Mouse (Mus musculus) brain, embryonic 18.5 days (tissue): ENCODE measurements around the gene Dennd4c.

Experiments
- DNase-seq: peaks from one replicate; pipeline ENCODE4 v3.0.0-alpha.2; 2012; ENCODE audit warnings: low read depth, low spot score

Gene Dennd4c

GRCm38 (mm10) chr4:86748336-86749291 is at the start of gene Dennd4c:
Gene Dennd4c, plus strand, starts transcription at chr4:86748555.
- peak; percentile 58 for DNase-seq

GRCm38 (mm10) chr4:86699161-86699865 is 49.0 kb upstream of the Dennd4c start:
- DNase-seq, result no peak

- no peak for DNase-seq
Measured at GRCm38 (mm10) chr4:86708801-86709200, 39.6 kb upstream of the Dennd4c start.

- DNase-seq, result no peak
Measured at GRCm38 (mm10) chr4:86710034-86710650, 38.2 kb upstream of the Dennd4c start.

GRCm38 (mm10) chr4:86710666-86711215 is 37.6 kb upstream of the Dennd4c start:
- DNase-seq, result no peak

- DNase-seq, result no peak
Measured at GRCm38 (mm10) chr4:86712751-86713195, 35.6 kb upstream of the Dennd4c start.

- no peak for DNase-seq
Measured at GRCm38 (mm10) chr4:86713518-86713917, 34.8 kb upstream of the Dennd4c start.

- no peak for DNase-seq
Measured at GRCm38 (mm10) chr4:86715341-86715740, 33.0 kb upstream of the Dennd4c start.

- DNase-seq, result no peak
Measured at GRCm38 (mm10) chr4:86717176-86717575, 31.2 kb upstream of the Dennd4c start.

GRCm38 (mm10) chr4:86718878-86719577 is 29.3 kb upstream of the Dennd4c start:
- no peak for DNase-seq

- no peak for DNase-seq
Measured at GRCm38 (mm10) chr4:86721856-86722358, 26.4 kb upstream of the Dennd4c start.

GRCm38 (mm10) chr4:86725175-86725574 is 23.2 kb upstream of the Dennd4c start:
- no peak for DNase-seq

- DNase-seq, result no peak
Measured at GRCm38 (mm10) chr4:86726141-86726540, 22.2 kb upstream of the Dennd4c start.

GRCm38 (mm10) chr4:86729829-86730228 is 18.5 kb upstream of the Dennd4c start:
- no peak for DNase-seq

GRCm38 (mm10) chr4:86734088-86734841 is 14.1 kb upstream of the Dennd4c start:
- DNase-seq, result no peak

GRCm38 (mm10) chr4:86739308-86739993 is 8.9 kb upstream of the Dennd4c start:
- no peak for DNase-seq

GRCm38 (mm10) chr4:86749361-86749841 is 1.0 kb downstream of the Dennd4c start:
- DNase-seq, result no peak

GRCm38 (mm10) chr4:86750346-86750945 is 2.1 kb downstream of the Dennd4c start:
- no peak for DNase-seq

GRCm38 (mm10) chr4:86764307-86764706 is 16.0 kb downstream of the Dennd4c start:
- DNase-seq, result no peak
